Mouse (Mus musculus) limb, embryonic 11.5 days (tissue): ENCODE data around the gene Ifit2. TPM values are rescaled to one million over a fixed set of nuclear protein-coding genes. Genes with fewer than 3 reads are reported as not detected.

Experiments used
- ATAC-seq: fragments of 200-750 bp; cut with Nextera tagmentation; 2 replicates; pipeline ENCODE4 v1.8.0; 2017; ENCODE audit warnings: low read depth; ENCODE audit not compliant: insufficient number of reproducible peaks, low FRiP score, low TSS enrichment
- DNase-seq: peaks from one replicate; pipeline ENCODE4 v3.0.0-alpha.2; 2015; ENCODE audit warnings: low spot score
- H3K27ac ChIP-seq: fragments of 300-500 bp; sonication (generic); replicated peaks from 2 replicates; pipeline ENCODE4 v1.5.1; 2014; ENCODE audit warnings: low read depth, mild to moderate bottlenecking, low read length
- H3K27me3 ChIP-seq: fragments of 300-500 bp; sonication (generic); 2 replicates; pipeline ENCODE4 v1.6.1; 2014; ENCODE audit warnings: mild to moderate bottlenecking, low read length, mixed read lengths; ENCODE audit not compliant: control insufficient read depth, insufficient read depth
- H3K36me3 ChIP-seq: fragments of 300-500 bp; sonication (generic); 2 replicates; pipeline ENCODE4 v1.6.1; 2014; ENCODE audit warnings: mild to moderate bottlenecking, low read length, moderate library complexity, mixed read lengths; ENCODE audit not compliant: control insufficient read depth, insufficient read depth
- H3K4me1 ChIP-seq: fragments of 300-500 bp; sonication (generic); 2 replicates; pipeline ENCODE4 v1.6.1; 2014; ENCODE audit warnings: low read length, mixed read lengths; ENCODE audit not compliant: control insufficient read depth, insufficient read depth
- H3K4me2 ChIP-seq: fragments of 300-500 bp; sonication (generic); 2 replicates; pipeline ENCODE4 v1.6.1; 2014; ENCODE audit warnings: low read depth, mild to moderate bottlenecking, moderate library complexity; ENCODE audit not compliant: severe bottlenecking
- H3K4me3 ChIP-seq: fragments of 300-500 bp; sonication (generic); 2 replicates; pipeline ENCODE4 v1.5.1; 2014; ENCODE audit warnings: low read depth, low read length
- H3K9ac ChIP-seq: fragments of 300-500 bp; sonication (generic); 2 replicates; pipeline ENCODE4 v1.6.1; 2014; ENCODE audit warnings: mild to moderate bottlenecking, low read length
- H3K9me3 ChIP-seq: fragments of 300-500 bp; sonication (generic); 2 replicates; pipeline ENCODE4 v1.6.1; 2016; ENCODE audit warnings: low read length; ENCODE audit not compliant: control insufficient read depth
- WGBS: fragments of 180-500 bp; shearing (Covaris S2); extraction: QIAGEN DNeasy Blood & Tissue Kit; methylation state at CpG from one replicate; pipeline ENCODE4 v1.1.7; 2014; 5-methylcytosine and 5-hydroxymethylcytosine counted together
- polyA plus RNA-seq: library from polyadenylated mRNA; unstranded; fragments of >200 nt; fragmentation: Nextera tagmentation; extraction: Ambion mirVana; gene quantifications from 2 replicates; pipeline ENCODE4 v1.2.1, GENCODE M21; 2014

Gene Ifit2
- polyA plus RNA-seq, 1 experiment from 2014 or later: 8.7 TPM

GRCm38 (mm10) chr19:34517812-34518594 lies 32.5 kb upstream of the Ifit2 start:
- Histone ChIP-seq H3K4me3 (no peak overlapping the region), H3K27me3 (no peaks in the 10 kb centered on the region), H3K4me1 (no peaks in the 10 kb centered on the region), H3K9ac (no peak overlapping the region), H3K36me3 (no peaks in the 10 kb centered on the region), H3K27ac (no peak overlapping the region), H3K9me3 (no peaks in the 10 kb centered on the region), H3K4me2 (no peak overlapping the region)
- whole genome bisulfite sequencing: 90% methylated on average over 13 of the region's 13 CpGs
- DNase-seq (no peak), ATAC-seq (no peak)

- no peak overlapping the region for H3K9ac ChIP-seq
- H3K27ac ChIP-seq: no peak overlapping the region
- no peaks in the 10 kb centered on the region for H3K36me3 ChIP-seq
- no peaks in the 10 kb centered on the region for H3K4me1 ChIP-seq
- H3K4me3 ChIP-seq: no peak overlapping the region
- H3K27me3 ChIP-seq: no peaks in the 10 kb centered on the region
- no peak for DNase-seq
- no peak overlapping the region for H3K4me2 ChIP-seq
- WGBS: 59% methylated on average over 3 of the region's 3 CpGs
- no peak for ATAC-seq
- no peaks in the 10 kb centered on the region for H3K9me3 ChIP-seq
Observed at GRCm38 (mm10) chr19:34518786-34519185, 31.7 kb upstream of the Ifit2 start.

- ATAC-seq (no peak), DNase-seq (no peak)
- Histone ChIP-seq H3K4me2 (no peak overlapping the region), H3K36me3 (no peaks in the 10 kb centered on the region), H3K9me3 (no peaks in the 10 kb centered on the region), H3K4me1 (no peaks in the 10 kb centered on the region), H3K9ac (no peak overlapping the region), H3K27me3 (no peaks in the 10 kb centered on the region), H3K27ac (no peak overlapping the region), H3K4me3 (no peak overlapping the region)
- 85% methylated on average over 3 of the region's 3 CpGs for whole genome bisulfite sequencing
Observed at GRCm38 (mm10) chr19:34519646-34520045, 30.8 kb upstream of the Ifit2 start.

GRCm38 (mm10) chr19:34520051-34520450 lies 30.4 kb upstream of the Ifit2 start:
- ATAC-seq (no peak), DNase-seq (no peak)
- Histone ChIP-seq H3K4me3 (no peak overlapping the region), H3K27me3 (no peaks in the 10 kb centered on the region), H3K27ac (no peak overlapping the region), H3K9ac (no peak overlapping the region), H3K4me2 (no peak overlapping the region), H3K36me3 (no peaks in the 10 kb centered on the region), H3K4me1 (0 out of 2 replicates have a peak, but pooled peaks cover under 1% of the 10 kb centered on the region), H3K9me3 (no peaks in the 10 kb centered on the region)
- 86% methylated on average over 4 of the region's 4 CpGs for WGBS

GRCm38 (mm10) chr19:34521361-34521760 lies 29.1 kb upstream of the Ifit2 start:
- no peaks in the 10 kb centered on the region for H3K27me3 ChIP-seq
- no peak overlapping the region for H3K9ac ChIP-seq
- H3K9me3 ChIP-seq: no peaks in the 10 kb centered on the region
- H3K4me3 ChIP-seq: no peak overlapping the region
- ATAC-seq (no peak), DNase-seq (no peak)
- H3K4me1 ChIP-seq: 0 out of 2 replicates have a peak, but pooled peaks cover 3% of the 10 kb centered on the region
- no peak overlapping the region for H3K27ac ChIP-seq
- 75% methylated on average over 2 of the region's 2 CpGs for WGBS
- H3K36me3 ChIP-seq: no peaks in the 10 kb centered on the region
- H3K4me2 ChIP-seq: no peak overlapping the region

- H3K36me3 ChIP-seq: no peaks in the 10 kb centered on the region
- H3K27me3 ChIP-seq: no peaks in the 10 kb centered on the region
- H3K9ac ChIP-seq: no peak overlapping the region
- DNase-seq (no peak), ATAC-seq (no peak)
- H3K27ac ChIP-seq: no peak overlapping the region
- no peak overlapping the region for H3K4me3 ChIP-seq
- 91% methylated on average over 1 of the region's 1 CpGs for WGBS
- H3K4me2 ChIP-seq: no peak overlapping the region
- no peaks in the 10 kb centered on the region for H3K9me3 ChIP-seq
- 0 out of 2 replicates have a peak, but pooled peaks cover 3% of the 10 kb centered on the region for H3K4me1 ChIP-seq
Observed at GRCm38 (mm10) chr19:34521978-34522377, 28.5 kb upstream of the Ifit2 start.

- no peak overlapping the region for H3K27ac ChIP-seq
- H3K36me3 ChIP-seq: no peaks in the 10 kb centered on the region
- no peaks in the 10 kb centered on the region for H3K27me3 ChIP-seq
- WGBS: 89% methylated on average over 12 of the region's 12 CpGs
- 0 out of 2 replicates have a peak, but pooled peaks cover 3% of the 10 kb centered on the region for H3K4me1 ChIP-seq
- no peak overlapping the region for H3K4me3 ChIP-seq
- H3K4me2 ChIP-seq: no peak overlapping the region
- no peaks in the 10 kb centered on the region for H3K9me3 ChIP-seq
- no peak for DNase-seq
- no peak for ATAC-seq
- no peak overlapping the region for H3K9ac ChIP-seq
Observed at GRCm38 (mm10) chr19:34523106-34523725, 27.3 kb upstream of the Ifit2 start.

- Histone ChIP-seq H3K4me3 (no peak overlapping the region), H3K4me2 (no peak overlapping the region)
Observed at GRCm38 (mm10) chr19:34524646-34525045, 25.8 kb upstream of the Ifit2 start.

More at GRCm38 (mm10) chr19:34524646-34525045, 25.8 kb upstream of the Ifit2 start:
- 0 out of 2 replicates have a peak, but pooled peaks cover 3% of the 10 kb centered on the region for H3K4me1 ChIP-seq
- no peaks in the 10 kb centered on the region for H3K9me3 ChIP-seq
- H3K27ac ChIP-seq: no peak overlapping the region
- 38% methylated on average over 9 of the region's 9 CpGs for WGBS
- H3K9ac ChIP-seq: no peak overlapping the region
- ATAC-seq: no peak
- no peaks in the 10 kb centered on the region for H3K36me3 ChIP-seq
- H3K27me3 ChIP-seq: no peaks in the 10 kb centered on the region
- no peak for DNase-seq
